Mouse (Mus musculus): Measurements from ENCODE around the gene Spg20.

Spg20 gene

DNA sequence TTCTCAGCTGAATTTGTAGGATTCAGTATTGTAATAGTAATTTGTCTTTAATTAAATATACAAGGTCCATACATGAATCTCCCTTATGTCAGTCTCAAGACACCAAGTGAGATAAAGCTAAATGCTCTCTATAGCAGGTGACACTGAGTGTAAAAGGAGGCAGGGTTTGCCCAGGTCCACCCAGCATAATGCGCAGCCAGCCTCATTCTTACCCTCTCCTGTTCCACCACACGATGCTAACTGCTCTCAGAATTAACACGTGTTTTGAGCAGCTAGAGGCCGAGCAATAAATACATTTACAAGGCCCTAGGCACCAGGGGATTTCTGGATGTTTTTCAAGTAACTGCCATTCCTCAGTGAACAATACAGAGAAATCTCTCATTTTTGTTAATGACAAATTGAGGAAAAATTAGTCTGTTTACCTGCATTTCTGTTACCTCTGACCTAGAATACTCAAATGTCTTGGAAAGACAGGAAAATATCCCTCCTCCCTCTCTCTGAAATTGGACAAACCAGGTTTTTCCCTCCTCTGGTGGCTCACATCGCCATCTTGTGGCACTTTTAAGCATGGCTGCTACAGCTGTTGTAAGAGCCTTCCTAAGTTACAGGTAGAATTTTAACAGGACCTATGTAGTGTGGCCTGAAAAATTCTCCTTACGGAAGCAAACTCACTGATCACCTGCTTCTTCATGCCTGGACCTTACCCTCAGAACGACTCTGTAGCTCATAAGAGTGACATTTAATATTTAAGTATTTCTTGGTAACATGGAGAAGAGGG lies 39.9 kb downstream of the Spg20 start:
- peak; percentile 78 for DNase-seq

- DNase-seq, result peak; percentile 74
These were observed 40.9 kb downstream of the Spg20 start for GRCm38 (mm10) chr3:55152673-55153334.

DNA sequence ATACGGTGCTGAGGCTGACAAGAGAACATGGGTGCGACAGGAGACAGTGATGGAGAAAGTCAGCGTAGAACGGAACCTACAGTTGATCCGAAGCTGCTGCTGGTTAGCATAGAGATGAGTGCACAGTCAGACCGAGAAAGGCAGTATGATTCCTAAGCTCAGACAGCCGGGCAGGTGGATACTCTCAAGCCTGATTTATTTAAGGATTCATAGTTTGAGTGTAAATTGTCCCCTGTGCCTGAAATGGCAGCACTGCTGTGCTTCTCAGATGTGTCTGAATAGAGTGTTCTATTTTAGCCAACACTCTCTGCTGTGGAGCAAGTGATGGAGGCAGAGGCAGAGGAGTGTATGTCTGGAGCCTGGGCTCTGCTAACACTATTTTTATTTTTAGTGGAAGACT lies 42.3 kb downstream of the Spg20 start:
- DNase-seq, result no peak

DNA sequence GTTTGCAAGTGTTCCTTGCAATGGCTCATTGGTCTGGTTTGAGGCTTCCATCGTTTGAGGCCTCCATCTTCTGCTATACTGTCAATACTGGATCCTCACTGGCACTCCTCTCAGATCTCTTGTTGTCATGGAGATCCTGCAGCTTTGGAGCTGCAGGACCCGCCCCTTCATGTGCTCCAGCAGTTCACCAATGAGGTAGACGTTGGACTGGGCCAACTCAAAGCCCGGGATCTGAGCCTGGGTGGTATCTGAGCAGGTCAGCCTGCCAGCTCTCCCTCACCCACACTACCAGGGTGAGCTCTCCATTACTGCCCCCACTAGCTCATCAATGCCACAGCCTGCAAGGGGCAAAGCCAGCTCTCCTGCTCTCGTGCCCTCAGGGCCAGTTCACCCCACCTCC lies 45.5 kb downstream of the Spg20 start:
- DNase-seq, result no peak

GRCm38 (mm10) chr3:55161144-55161543 lies 49.2 kb downstream of the Spg20 start:
- DNase-seq, result no peak

DNA sequence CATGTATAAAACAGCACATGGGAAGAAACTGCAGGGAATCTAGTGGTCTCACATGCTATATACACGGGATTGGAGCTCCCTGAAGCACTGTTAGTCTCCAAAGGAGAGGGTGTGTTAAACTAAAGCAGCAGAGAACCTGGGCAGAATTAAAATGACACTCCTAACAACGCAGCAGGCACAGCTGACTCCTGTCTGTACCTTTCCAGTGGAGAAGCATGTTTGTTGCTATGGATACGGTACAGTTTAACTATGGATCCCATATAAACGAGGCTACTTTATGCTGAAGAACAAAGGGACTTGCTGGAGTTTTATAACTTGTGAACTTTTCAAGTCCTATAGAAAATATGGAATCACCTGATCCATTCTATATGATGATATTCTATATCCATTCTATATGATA lies 51.6 kb downstream of the Spg20 start:
- DNase-seq, result no peak

- no peak for DNase-seq
These were observed 60.6 kb downstream of the Spg20 start for GRCm38 (mm10) chr3:55172478-55172877.

DNA sequence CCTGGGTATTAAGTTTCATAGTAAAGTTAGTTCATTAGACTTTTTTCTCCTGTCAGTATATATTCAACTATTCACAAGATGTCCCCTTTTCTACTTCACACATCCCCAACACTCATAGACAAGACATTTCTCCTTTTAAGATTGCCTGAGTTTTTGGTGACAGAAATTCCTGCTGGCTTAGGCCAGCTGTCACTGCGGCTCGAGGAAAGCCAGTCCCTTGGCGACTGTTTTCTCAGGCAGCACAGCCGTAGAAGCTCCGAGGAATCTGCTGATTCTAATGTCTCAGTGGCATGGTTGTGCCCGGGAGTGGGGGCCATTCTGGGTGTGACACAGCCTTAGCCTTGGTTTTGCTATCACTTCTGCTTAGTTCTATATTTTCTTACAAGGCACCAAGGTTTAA lies 65.4 kb downstream of the Spg20 start:
- DNase-seq, result no peak

DNA sequence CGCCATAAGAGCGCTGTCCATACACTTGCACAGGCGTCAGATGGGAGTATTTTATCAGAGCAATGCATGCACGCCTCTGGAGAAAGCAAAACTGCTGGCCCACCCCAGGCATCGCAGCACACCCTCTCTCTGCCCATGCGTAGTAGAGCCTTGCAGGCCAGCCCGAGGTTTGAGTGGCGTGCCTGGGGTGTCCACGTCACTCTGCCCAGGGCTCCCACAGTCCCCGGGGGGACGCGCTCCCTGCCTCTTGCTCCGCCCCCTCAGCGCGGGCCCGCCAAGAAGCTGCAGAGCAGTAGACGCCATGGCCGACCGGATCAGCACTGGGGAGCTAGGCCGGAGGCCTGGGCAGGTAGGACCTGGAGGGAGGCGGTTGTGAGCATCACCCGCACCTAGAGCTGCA lies 69.9 kb downstream of the Spg20 start, which contains the start of gene Sohlh2:
Sohlh2 (plus strand) TSS at position 263 of the 400 bp plus-strand sequence.
- DNase-seq, result no peak
